Mouse (Mus musculus): ENCODE results near the gene Slc34a1. TPM values are rescaled to one million over a fixed set of nuclear protein-coding genes. Genes with fewer than 3 reads are reported as not detected.
"Not testable (repeated sequence)": the region's sequence is repeated elsewhere in the genome, so short reads cannot be mapped to it uniquely, and the experiment has no call there.

Slc34a1 gene
- total RNA-seq, 2 experiments from 2014 or later, result 0.36 TPM; not detected in 1

DNA sequence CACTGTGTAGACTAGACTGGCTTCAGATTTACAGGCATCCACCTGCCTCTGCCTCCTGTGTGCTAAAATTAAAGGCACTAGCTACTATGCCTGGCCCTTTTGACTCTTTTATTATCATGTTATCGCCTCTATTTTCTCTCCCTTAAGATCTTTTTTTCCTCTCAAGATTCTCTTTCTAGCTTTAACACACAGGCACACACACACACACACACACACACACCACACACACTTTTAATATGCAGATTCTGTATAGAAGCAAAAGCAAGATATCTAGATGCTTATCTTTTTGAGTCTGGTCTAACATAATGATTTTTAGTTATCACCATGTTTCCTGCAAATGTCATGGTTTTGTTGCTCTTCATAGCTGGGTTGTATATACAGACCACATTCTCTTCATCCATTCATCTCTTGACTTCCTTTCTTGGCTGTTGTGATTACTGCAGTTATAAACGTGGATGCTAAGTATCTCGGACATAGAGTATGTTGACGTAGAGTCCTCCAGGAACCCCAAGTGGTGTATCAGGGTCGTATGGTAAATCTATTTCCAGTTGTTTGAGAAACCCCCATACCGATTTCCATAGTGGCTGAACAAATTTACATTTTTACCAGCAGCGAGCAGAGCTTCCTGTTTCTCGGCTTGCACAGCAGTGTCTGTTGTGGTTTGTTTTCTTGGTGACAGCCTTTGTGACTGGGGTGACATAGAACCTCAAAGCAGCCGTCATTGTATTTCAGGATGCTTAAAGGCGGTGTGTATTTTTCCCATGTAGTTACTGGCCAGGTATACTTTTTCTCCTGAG lies 34.1 kb downstream of the Slc34a1 start:
- DNase-seq, result no peak
- intact Hi-C loops (cut with DNase I), result no loop called here

DNA sequence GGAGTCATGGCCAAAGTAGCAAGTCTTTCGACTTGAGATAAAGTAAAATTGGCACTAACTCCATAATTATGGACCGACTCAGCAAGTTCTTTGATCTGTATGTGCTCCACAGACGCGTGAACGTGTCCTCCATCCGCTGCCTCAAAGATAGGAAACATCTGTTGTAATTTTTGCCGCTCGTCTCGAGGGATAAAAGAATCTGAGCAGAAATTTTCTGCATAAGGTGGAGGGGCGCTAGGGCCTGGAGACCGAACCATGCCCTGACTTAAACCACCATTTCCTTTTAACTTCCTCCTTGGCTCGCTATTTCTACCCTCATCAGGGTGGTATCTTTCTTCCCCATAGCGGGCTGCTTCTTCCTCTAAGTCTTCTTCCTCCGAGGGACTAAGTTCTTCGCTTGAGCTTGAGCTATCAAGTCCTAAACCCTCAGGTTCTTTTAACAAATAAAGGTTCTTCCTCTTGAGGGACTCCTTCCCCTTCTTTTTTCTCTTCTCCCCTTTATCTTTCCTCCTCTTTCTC lies 39.2 kb downstream of the Slc34a1 start:
- intact Hi-C loops (cut with DNase I); DNase-seq: not testable (repeated sequence)

DNA sequence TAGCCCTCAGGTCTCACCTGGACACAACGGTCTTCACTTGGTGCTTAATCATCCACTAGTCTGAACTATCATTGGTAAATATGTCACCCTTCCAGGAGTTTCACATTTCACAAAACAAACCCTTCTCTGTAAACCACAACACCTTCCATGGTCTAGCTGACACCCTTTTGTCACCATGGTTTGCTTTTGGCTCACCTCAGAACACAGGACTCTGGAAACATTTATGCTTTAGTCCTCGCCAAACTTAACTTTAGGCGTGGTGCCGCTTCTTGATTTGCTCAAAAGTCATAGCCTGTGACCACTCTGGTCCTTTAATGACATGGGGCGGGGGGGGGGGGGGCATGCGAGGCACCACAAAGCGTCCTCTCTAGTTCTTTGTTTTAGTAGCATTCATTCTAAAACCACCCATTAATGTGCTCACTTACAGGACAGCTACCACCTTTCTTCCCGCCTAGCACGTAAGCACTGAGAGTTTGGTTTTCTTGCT lies 45.9 kb downstream of the Slc34a1 start:
- intact Hi-C loops (cut with DNase I), result no loop called here
- no peak for DNase-seq

DNA sequence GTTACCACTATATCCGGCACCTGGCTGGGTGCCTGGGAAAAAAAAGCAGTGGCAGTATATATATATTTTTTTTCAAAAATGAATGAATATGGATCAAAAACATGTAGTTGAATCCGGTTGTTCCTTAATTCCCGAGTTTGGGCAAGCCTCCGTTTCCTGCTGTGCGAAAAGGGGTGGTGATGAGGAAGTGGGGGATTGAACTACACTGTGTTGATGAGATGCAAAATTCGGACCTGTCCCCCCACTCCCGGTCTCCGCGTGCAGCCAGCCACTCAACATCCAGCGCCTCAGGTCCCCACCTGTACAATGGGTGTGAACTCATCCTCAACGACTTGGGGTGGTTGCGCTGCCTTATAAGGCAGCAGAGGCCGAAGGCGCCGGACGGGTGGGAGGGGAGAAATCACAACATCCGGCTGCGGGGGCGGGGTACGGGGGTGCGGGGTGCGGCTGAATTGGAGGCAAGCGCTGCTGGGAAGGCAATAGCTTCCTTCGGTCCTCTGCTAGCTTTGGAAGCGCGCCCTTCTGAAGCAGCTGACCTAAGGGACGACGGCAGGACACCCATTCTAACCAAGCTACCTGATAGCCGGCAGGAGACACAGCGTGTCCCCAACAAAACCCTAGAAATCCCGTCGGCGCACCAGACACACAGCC lies 46.4 kb downstream of the Slc34a1 start:
- DNase-seq, result peak; percentile 41
- intact Hi-C loops (cut with DNase I), result no loop called here

DNA sequence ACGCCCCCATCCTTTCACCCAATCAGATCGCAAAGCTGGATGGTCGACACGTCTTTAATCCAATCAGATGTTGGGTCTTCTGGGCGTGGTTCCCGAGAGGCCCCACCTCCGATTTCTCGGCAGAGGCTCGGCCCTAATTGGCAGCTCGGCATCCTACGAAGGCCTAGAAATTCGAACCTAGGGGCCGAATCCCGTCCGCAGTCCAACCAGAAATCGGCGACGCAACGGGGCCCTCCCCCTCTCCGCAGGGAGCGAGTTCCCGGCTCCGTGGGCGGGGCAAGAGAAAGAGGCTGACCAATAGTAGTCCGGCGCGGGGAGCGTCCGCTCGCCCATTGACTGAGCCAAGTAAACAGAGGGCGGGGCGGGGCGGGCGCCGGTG lies 46.9 kb downstream of the Slc34a1 start, which contains the start of gene Grk6:
Gene Grk6, plus strand, starts transcription at position 136 of the 379 bp plus-strand sequence.
- intact Hi-C loops (cut with DNase I), result no loop called here
- peak; percentile 100 for DNase-seq

DNA sequence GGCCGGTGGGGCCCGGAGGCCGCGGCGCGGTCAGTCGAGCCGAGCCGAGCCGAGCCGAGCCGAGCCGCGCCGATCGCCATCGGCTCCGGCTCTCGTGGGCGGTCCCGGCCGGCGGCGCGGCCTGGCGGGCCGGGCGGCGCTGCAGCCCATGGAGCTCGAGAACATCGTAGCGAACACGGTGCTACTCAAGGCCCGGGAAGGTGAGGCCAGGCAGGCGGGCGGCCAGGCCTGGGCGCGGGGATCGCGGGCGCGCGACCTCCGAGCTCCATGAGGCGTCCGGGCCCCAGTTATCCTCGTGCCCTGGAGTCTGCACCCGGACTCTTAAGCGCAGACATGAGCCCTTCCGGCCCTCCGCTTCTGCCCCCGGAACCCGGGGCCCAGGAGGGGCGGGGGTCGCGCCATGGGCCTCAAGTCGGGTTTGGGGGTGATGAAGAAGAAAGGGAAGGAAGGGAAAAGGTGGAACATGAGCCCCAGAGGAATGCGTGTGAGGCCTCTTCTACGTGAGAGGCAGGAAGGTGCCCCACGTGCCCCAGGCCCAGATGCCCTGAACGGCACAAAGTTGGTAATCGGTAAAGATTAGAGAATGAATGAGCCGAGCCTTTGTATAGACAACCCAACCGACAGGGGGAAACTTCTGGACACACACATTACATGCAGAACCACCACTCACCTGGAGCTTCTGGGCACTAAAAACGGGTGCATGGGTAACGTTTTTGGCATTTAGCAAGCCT lies 47.5 kb downstream of the Slc34a1 start:
- no peak for DNase-seq

DNA sequence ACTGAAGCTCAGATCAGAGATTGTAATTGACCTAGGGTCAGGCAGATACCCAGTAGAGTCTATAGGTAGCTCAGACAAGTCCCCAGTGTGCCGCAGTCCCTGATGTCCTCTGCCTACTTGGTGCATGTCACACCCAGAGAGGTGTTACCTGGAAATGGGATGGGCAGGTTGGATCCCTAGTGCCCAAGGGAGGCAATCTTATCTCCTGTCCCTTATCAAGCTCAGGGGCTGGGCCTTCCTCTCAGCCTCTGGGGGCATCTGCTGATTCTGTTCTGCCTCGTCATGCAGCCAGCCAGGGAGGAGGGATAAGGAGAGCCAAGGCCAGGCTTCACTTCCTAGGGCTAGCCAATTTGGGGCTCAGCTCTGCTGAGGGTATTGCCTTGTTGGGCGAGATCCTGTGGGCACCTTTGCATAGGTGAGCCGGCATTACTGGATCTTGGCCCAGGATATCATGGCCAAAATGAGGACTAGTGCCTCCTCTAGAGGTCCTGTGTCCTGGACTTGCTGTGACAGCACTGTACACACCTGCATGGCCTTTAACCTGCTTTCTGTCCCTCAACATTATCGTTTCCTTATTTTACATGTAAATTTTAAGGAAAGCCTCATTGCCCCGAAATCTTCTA lies 48.6 kb downstream of the Slc34a1 start:
- intact Hi-C loops (cut with DNase I), result no loop called here
- no peak for DNase-seq

More for the DNA sequence above, 47.5 kb downstream of the Slc34a1 start:
- intact Hi-C loops (cut with DNase I), result no loop called here

DNA sequence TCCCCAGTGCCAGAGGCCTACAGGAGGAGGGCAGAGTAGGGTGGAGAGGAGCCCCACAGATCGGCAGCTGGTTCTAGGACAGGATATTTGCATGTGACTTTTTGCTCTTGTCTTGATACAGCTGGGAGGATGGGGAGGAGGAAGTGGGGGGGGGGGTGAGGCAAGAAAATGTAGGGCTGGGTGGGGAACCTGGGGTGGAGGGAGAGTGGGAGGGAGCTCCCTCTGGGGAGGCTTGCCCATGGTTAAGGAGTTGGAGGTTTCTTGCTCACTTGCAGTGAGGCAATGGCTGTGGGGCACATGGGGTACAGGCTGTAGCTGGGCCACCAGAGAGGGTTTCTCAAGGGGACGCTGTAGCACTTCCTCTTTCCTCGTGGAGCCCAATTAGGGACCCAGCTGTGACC lies 49.6 kb downstream of the Slc34a1 start:
- intact Hi-C loops (cut with DNase I), result no loop called here
- DNase-seq, result no peak

DNA sequence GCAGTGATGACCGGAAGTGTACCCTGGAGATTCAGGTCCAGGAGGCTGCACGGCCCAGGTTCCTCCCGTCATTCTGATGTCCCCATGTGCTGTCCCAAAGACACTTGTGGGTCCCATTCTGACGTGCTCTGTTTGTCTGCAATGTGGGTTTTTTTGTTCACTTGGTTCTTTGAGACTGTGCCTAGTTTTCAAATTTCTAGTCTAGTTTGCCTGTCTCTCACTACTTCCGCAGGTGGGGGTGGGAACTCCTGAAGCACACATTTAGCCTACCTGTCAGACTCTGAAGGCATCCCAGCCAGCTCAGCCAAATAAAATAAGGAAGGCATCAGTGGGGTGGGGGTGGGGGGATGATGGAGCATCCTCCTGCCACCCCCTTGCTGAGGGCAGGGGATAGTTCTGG lies 50.1 kb downstream of the Slc34a1 start:
- no peak for DNase-seq
- intact Hi-C loops (cut with DNase I), result no loop called here

DNA sequence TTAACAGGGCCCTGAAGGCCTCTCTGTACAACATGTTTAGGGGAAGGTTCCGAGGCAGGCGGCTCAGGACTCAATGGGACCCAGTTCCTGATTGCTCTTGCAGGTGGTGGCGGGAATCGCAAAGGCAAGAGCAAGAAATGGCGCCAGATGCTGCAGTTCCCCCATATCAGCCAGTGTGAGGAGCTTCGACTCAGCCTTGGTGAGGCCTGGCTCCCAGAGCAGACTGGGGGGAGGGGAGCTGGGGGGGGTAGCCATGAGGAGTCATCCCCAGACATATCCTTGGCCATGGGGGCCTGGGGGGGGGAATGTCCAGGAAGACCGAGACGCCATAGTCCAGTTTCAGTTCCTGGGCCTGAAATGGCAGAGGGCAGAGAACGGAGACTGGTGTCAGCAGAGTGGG lies 51.2 kb downstream of the Slc34a1 start:
- DNase-seq, result no peak
- intact Hi-C loops (cut with DNase I), result no loop called here

DNA sequence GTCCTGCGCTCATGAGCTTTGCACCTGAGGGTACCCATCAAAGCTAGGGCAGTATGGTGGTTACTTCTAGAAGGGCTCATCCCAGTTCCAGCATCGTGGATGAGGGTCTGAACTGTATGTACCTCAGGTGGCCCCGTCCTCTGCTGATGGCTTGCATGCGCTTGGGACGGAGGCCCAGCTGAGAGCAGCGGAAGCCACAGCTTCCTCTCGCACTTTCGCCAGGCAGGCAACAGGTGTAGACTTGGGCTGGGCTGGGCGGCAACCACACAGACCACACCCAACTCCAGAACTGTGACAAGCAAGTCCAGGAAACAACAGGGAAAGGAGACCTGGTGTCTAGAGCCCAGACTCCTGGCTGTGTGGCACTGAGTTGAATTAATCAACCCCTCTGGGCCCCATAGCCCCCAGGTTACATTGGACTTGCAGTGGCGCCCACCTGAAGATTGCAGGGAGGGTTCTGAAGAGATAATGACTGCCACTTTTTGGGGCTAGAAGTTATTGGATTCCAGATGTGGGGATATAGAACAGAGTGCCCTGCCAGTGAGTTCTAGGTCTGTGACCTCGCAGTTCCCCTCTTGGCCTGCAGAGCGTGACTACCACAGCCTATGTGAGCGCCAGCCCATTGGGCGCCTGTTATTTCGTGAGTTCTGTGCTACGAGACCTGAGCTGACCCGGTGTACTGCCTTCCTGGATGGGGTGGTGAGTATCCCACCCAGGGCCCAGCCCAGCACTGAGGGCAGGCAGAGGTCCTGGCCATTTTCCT lies 51.9 kb downstream of the Slc34a1 start:
- intact Hi-C loops (cut with DNase I), result no loop called here

DNA sequence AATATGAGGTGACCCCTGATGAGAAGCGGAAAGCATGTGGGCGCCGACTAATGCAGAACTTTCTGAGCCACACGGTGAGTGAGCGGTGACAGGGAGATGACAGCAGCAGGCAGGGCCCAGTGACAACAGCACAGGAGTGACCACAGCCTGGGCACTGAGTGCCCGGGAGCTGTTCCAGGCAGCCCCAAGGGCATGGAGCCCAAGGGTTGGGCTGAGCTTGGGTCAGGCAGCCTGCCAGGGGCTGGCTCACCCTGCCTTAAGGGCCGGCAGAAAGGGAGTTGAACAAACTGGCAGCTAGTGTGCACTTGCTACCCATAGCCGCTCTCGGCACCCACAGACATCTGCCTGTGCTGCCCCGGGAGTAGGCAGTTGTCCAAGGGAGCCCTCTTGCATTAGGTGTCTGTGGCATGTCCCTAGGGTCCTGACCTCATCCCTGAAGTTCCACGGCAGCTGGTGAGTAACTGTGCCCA lies 52.6 kb downstream of the Slc34a1 start:
- intact Hi-C loops (cut with DNase I), result no loop called here
- DNase-seq, result peak; percentile 84

More for the DNA sequence above, 51.9 kb downstream of the Slc34a1 start:
- no peak for DNase-seq

DNA sequence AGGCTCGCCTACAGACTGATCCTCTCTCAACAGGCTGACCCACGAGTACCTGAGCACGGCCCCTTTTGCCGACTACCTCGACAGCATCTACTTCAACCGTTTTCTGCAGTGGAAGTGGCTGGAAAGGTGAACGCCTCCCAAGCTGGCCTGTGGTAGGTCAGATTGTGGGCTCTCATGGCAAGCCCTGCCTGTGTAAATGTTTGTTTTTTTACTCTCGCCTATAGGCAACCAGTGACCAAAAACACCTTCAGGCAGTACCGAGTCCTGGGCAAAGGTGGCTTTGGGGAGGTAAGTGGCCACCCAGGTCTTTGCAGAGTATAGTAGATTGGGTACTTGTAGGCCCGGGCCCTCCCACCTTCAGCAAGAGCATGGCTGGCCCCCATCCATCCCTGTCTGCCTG lies 53.3 kb downstream of the Slc34a1 start:
- DNase-seq, result no peak
- intact Hi-C loops (cut with DNase I), result no loop called here

DNA sequence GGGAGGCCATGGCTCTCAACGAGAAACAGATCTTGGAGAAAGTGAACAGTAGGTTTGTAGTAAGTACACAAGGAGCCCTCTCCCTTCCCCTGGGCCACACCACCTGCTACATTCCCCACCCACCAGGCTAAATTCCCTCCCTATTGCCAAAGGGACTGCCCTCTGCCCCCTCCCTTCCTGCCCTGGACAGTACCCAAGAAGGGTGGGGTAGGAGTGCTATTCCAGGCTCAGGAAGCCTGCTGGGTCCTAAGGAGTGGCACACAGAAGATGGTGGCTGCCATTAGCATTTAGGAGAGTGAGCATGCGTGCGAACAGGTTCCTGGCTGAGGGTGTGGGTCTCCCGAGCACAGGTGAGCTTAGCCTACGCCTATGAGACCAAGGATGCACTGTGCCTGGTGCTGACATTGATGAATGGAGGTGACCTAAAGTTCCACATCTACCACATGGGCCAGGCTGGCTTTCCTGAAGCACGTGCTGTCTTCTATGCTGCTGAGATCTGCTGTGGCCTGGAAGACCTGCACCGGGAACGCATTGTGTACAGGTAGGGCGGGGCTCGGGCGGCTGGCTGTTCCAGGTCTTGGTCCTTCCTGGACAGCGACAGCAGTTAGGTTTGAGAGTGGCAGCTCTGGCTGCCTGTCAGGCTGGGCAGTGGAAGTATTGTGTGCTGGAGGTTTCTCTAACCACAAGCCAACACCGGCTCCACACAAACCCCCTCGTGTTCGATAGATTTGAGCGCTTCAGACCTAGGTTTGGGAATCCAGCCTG lies 54.0 kb downstream of the Slc34a1 start:
- intact Hi-C loops (cut with DNase I), result no loop called here
- no peak for DNase-seq

DNA sequence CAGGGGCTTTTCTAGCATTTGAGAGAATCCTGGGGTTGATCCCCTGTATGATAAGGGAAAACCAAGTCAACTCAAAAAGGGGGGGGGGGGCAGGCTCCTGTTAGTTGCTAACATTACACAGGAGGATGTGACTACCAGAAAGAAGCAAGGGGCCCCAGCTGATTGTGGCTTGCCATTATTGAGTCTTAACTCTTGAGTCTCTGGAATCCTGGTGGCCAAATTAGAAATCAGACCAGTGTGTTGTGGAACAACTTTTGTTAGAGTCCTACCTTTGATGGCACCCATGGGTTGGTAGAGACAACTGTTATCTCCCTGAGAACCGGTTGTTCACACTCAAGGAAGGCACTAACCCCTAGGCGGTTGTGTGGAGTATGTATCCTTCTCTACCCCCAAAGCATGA lies 65.0 kb downstream of the Slc34a1 start:
- DNase-seq, result no peak
- intact Hi-C loops (cut with DNase I), result no loop called here

DNA sequence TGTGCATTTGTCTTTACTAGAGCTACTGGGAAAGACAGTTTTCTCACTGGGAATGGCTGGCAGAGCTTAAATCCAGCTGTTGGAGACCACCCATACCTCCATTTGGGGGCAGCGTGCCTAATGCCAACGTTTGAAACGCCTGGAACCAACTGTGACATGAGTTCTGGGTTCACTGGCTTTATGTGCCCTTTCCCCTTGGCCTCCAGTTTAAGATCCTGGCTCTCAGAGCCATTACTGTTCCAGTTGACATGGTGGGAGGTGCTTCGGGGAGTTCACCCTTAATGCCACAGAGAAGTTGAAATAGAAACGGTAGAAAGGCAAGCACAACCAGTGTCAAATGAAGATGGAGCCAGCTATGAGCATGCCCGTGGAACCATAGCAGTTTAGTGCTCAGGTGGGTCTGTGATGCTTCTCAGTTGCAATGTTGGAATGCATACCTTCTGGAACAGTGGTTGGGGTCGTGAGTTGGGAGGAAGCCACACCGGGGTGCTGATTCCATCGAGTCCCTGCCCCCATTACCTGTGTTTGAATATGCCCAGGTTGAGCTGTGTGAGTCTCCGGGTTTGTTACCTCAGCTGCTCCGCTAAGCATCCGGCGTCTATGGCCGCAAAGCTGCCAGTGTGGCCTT lies 65.5 kb downstream of the Slc34a1 start:
- DNase-seq, result no peak
- intact Hi-C loops (cut with DNase I), result no loop called here

DNA sequence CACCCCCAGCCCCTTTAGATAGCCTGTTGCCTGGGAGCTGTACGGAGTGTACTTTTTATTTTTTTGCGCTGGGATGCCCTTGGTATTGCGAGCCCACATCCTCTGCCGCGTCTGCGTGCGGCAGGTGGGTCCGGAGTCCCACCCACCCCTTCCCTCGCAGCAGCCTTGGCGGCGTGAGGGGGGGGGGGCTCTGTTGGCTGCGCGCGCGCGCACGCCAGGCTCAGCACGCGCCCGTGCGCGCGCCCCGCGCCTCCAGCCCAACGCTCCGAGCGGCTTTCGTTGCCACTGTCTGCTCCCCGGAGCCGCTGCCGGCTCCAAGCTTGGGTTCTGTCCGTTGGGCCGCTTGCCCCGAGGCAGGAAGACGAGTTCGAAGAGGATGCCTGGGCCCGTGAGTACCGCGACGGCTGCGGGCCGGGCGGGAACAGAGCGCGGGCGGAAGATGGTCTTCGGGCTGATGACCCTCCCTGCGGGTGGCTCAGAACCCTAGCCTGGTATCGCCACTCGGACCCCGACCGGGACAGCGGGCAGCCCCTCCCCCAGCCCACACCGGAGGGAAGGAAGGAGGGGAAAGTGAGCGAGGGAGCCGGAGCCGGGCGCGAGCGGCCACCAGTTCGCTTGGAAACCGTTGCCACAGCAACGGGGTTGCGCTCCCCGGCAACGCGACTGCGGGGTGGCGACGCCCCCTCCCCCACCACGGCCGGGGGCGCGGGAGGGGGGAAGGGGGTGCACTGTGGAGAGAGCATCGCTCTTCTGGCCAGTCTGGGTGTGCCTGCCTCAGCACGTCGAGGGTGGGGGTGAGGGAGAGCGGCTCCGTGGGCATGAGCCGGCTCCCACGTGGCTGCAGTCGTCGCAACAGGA lies 66.3 kb downstream of the Slc34a1 start, which contains the start of gene Prr7:
Gene Prr7, plus strand, starts transcription at position 241 of the 858 bp plus-strand sequence.
- intact Hi-C loops (cut with DNase I), result no loop called here
- peak; percentile 71 for DNase-seq

DNA sequence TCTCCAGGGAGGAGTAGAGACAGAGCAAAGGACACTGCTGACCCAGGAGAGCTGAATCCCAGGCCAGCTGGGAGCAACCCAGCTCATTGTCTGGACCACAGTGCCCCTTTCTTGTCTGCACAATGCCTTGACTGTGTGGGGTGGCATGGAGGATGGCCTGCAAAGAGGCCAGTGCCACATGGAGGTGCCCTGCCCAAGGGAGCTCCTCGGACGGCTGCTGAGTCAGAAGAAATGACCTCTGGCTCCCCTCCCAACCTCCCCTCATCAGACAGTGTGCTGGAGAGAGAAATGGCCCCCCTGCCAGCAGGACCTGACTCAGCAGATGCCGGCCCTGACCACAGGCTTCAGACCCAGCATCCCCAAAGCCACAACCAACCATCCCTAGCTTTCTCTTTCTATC lies 67.2 kb downstream of the Slc34a1 start:
- DNase-seq, result no peak
- intact Hi-C loops (cut with DNase I), result loop anchor here (5.0 kb wide), 1 partner anchor 48 kb away; the partner anchor contains the start of gene Pfn3
